Mouse (Mus musculus): ENCODE results near the gene Olfr1020. TPM values are rescaled to one million over a fixed set of nuclear protein-coding genes. Genes with fewer than 3 reads are reported as not detected.

Olfr1020 gene
- polyA plus RNA-seq (2012), result not detected in 2 replicates

DNA sequence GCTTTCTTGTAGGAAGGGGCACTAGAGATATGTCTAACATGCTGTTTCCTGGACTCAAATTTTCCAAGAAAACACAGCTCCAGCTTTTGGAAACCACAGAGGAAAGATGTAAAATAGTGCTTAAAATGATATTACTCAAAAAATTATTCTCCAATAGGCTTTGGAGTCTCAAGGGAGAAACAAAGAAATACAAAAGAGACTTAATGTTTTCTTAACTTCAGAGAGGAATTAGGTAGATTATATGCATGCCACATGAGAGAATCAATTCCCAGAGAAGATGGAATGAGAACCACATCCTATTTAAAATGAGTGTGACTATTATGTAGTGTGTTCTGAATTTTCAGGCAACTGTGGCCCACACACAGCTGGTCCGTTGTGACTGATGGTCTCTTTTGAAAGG, at the start of gene Olfr1020:
Gene Olfr1020, plus strand, starts transcription at position 301 of the 400 bp plus-strand sequence.

DNA sequence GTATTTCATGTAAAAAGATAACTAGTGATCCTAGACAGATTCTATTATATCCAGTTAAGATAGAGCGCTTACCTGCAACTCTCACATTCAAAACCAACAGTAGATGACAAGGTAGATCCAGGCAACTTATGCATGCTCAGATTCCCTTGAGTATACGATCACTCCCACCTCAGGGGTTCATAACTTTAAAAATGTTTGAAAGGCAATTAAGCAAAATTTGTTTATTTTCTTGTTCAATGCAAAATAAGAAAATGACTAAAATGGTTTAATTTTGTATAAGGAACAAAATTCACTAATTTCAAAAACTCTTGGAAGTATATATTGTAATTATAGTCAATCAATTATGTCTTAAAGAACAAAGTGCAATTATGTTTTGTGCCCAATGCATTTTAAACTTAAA, 44.4 kb upstream of the Olfr1020 start, which contains the start of gene Olfr1016:
Gene Olfr1016, minus strand, starts transcription at position 101 of the 400 bp plus-strand sequence.

DNA sequence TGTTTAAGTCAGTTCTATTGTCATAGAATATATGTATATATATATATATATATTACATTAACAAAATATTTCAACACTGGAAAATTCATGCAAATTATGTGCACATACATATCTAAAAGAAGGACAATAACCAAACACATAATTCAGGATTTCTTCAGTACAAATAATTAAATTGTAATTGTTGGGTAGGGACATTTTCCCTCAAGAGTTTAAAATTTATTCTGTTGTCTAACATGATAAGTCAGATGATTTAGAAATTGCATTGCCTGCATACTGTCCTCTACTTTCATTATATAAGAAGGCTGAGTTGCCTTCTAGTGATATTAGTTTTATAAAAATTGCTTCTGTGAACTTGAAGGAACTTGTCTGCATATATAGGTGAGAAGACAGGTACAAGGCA, 28.7 kb upstream of the Olfr1020 start, which contains the start of gene Olfr1018:
Gene Olfr1018, plus strand, starts transcription at position 301 of the 400 bp plus-strand sequence.

DNA sequence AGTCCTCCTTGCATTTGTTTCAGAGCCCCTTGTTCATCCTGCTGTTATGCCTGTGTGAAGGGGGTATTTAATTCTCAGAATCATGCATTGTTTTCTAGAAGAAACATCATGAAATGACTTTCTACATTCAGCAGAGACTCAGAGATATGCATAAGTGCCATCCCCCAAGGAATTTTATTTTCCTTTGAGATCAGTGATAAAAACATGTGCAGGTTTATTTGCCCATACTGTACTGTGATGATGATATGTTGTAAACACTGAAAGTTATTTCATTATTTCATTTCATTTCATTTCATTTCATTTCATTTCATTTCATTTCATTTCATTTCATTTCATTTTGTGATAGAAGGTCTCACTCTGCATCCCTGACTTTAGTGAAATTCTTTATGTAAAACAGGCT, 1.4 kb upstream of the Olfr1020 start, which contains the start of gene Olfr1019:
Gene Olfr1019, minus strand, starts transcription at position 101 of the 400 bp plus-strand sequence.

DNA sequence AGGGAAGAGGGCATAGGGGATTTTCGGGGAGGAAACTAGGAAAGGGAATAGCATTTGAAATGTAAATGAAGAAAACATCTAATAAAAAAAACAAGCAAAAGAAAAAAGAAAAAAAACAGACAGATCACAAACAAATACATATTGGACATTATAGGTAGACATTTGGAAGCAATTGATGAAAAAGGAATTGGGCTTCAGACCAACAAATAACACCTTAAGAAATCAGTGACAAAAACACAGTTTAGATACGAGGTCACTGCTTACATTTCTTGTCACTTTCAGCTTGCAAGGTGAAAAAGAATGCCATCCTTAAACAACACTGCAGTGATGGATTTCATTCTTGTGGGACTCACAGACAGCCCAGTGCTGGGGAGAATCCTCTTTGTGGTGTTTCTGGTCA, 21.5 kb downstream of the Olfr1020 start, which contains the start of gene Olfr1022:
Gene Olfr1022, plus strand, starts transcription at position 301 of the 400 bp plus-strand sequence.

DNA sequence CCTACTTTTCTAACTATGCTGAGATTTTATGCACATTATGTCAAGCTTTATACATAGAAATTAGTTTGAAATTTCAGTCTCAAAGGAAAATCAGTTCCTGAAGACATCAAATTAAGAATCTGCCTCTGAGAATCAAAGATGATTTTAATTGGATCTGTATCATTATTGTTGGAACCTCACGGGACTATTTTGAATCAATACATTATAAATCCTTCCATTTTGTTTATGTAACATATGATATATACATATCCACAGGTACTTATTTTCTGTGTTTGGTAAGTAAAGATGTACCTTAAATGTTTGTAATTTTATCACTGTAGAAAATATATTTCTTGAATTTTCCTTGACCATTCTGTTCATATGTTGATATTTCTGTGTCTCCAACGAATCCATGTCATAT, 38.5 kb downstream of the Olfr1020 start, which contains the start of gene Olfr1023:
Gene Olfr1023, plus strand, starts transcription at position 301 of the 400 bp plus-strand sequence.

Other genes starting within 250 kb of the Olfr1020 start
- not detected in 2 replicates for gene Olfr1000, start 235.1 kb upstream of the Olfr1020 start, polyA plus RNA-seq (2012)
- gene Olfr1002, start 196.3 kb upstream of the Olfr1020 start, polyA plus RNA-seq (2012), result not detected in 2 replicates
- not detected in 2 replicates for gene Olfr154, start 182.6 kb upstream of the Olfr1020 start, polyA plus RNA-seq (2012)
- gene Olfr1006, start 168.3 kb upstream of the Olfr1020 start, polyA plus RNA-seq (2012), result not detected in 2 replicates
- gene Olfr1008, start 157.6 kb upstream of the Olfr1020 start, polyA plus RNA-seq (2012), result not detected in 2 replicates
- not detected in 2 replicates for gene Olfr1009, start 131.6 kb upstream of the Olfr1020 start, polyA plus RNA-seq (2012)
- not detected in 2 replicates for gene Olfr1012, start 84.3 kb upstream of the Olfr1020 start, polyA plus RNA-seq (2012)
- gene Olfr1013, start 79.9 kb upstream of the Olfr1020 start, polyA plus RNA-seq (2012), result not detected in 2 replicates
- not detected in 2 replicates for gene Olfr1014, start 74.3 kb upstream of the Olfr1020 start, polyA plus RNA-seq (2012)
- gene Olfr1015, start 65.0 kb upstream of the Olfr1020 start, polyA plus RNA-seq (2012), result not detected in 2 replicates
- gene Olfr1016, start 44.5 kb upstream of the Olfr1020 start, polyA plus RNA-seq (2012), result not detected in 2 replicates
- gene Olfr1018, start 28.6 kb upstream of the Olfr1020 start, polyA plus RNA-seq (2012), result not detected in 2 replicates
- not detected in 2 replicates for gene Olfr1019, start 1.5 kb upstream of the Olfr1020 start, polyA plus RNA-seq (2012)
- not detected in 2 replicates for gene Olfr1022, start 21.6 kb downstream of the Olfr1020 start, polyA plus RNA-seq (2012)
- not detected in 2 replicates for gene Olfr1023, start 38.6 kb downstream of the Olfr1020 start, polyA plus RNA-seq (2012)
- gene Olfr1024, start 58.0 kb downstream of the Olfr1020 start, polyA plus RNA-seq (2012), result not detected in 2 replicates
- not detected in 2 replicates for gene Olfr1025-ps1, start 68.2 kb downstream of the Olfr1020 start, polyA plus RNA-seq (2012)
- not detected in 2 replicates for gene Olfr1026, start 74.5 kb downstream of the Olfr1020 start, polyA plus RNA-seq (2012)
- not detected in 2 replicates for gene Olfr1028, start 103.4 kb downstream of the Olfr1020 start, polyA plus RNA-seq (2012)
- gene Olfr1029, start 126.9 kb downstream of the Olfr1020 start, polyA plus RNA-seq (2012), result not detected in 2 replicates
- not detected in 2 replicates for gene Olfr1030, start 132.2 kb downstream of the Olfr1020 start, polyA plus RNA-seq (2012)
- not detected in 2 replicates for gene Olfr1031, start 143.3 kb downstream of the Olfr1020 start, polyA plus RNA-seq (2012)
- not detected in 2 replicates for gene Olfr1032, start 158.5 kb downstream of the Olfr1020 start, polyA plus RNA-seq (2012)
- gene Olfr1033, start 173.6 kb downstream of the Olfr1020 start, polyA plus RNA-seq (2012), result 0.02 TPM in 1 of 2 replicates, not detected in the other
- gene Olfr1034, start 198.8 kb downstream of the Olfr1020 start, polyA plus RNA-seq (2012), result not detected in 2 replicates
- gene Olfr1036, start 227.0 kb downstream of the Olfr1020 start, polyA plus RNA-seq (2012), result not detected in 2 replicates
- not detected in 2 replicates for gene Olfr1037, start 240.4 kb downstream of the Olfr1020 start, polyA plus RNA-seq (2012)